Mouse (Mus musculus): Measurements from ENCODE around the gene Irf2bp1.

GRCm38 (mm10) chr7:19017909-19018308, 14.1 kb downstream of the Irf2bp1 start:
- TF ChIP-seq MXI1 (IDR thresholded peaks at IDR 0.05; ENCODE audit: low read depth, low read length) (no peak), CTCF (conservative IDR thresholded peaks at IDR 0.05 in 1 of 2, IDR thresholded peaks at IDR 0.05 in 1 of 2; ENCODE audit: low read depth in 2 of 2, low read length in 2 of 2) (no peak), MEF2A (IDR thresholded peaks at IDR 0.05; ENCODE audit: borderline replicate concordance, low read depth, low read length) (no peak), POLR2A (IDR thresholded peaks at IDR 0.05; ENCODE audit: low read depth, low read length) (no peak), ETS1 (conservative IDR thresholded peaks at IDR 0.05; ENCODE audit: low read depth, low read length) (no peak), MAX (IDR thresholded peaks at IDR 0.05; ENCODE audit: low read length) (no peak)

Data from CH12.LX (cell line).